Mouse (Mus musculus): ENCODE results near the gene Zfp704. TPM values are rescaled to one million over a fixed set of nuclear protein-coding genes. Genes with fewer than 3 reads are reported as not detected.

Zfp704 gene
- polyA plus RNA-seq, 1 experiment from 2014 or later = 7.9 TPM

GRCm38 (mm10) chr3:9556137-9556536 lies 53.7 kb downstream of the Zfp704 start:
- no peak overlapping the region for H3K4me2 ChIP-seq (ENCODE audit: low read length)
- H3K4me3 ChIP-seq (replicated peaks; ENCODE audit: low read depth, low read length) = no peak overlapping the region
- H3K9ac ChIP-seq (ENCODE audit: low read depth, low read length) = no peak overlapping the region
- no peak overlapping the region for H3K27ac ChIP-seq
- DNase-seq (ENCODE audit: low spot score) (no peak), ATAC-seq (replicated peaks; ENCODE audit: low FRiP score, low read depth) (no peak)
- no peaks in the 10 kb centered on the region for H3K9me3 ChIP-seq (replicated peaks; ENCODE audit: low read length)
- 30% methylated on average over 5 of the region's 5 CpGs for WGBS
- no peaks in the 10 kb centered on the region for H3K36me3 ChIP-seq (ENCODE audit: insufficient read depth, low read length)
- H3K27me3 ChIP-seq (ENCODE audit: insufficient read depth, low read length) = no peaks in the 10 kb centered on the region
- H3K4me1 ChIP-seq (replicated peaks; ENCODE audit: insufficient read depth, low read length) = peaks cover 10% of the 10 kb centered on the region; the same call in 1 of the 2 replicates
- no peak for TF ChIP-seq CTCF (IDR thresholded peaks at IDR 0.05; ENCODE audit: low read depth)

- H3K27ac ChIP-seq = no peak overlapping the region
- TF ChIP-seq CTCF (IDR thresholded peaks at IDR 0.05; ENCODE audit: low read depth) = no peak
- no peaks in the 10 kb centered on the region for H3K36me3 ChIP-seq (ENCODE audit: insufficient read depth, low read length)
- no peak for ATAC-seq (replicated peaks; ENCODE audit: low FRiP score, low read depth)
- no peaks in the 10 kb centered on the region for H3K9me3 ChIP-seq (replicated peaks; ENCODE audit: low read length)
- no peak overlapping the region for H3K4me3 ChIP-seq (replicated peaks; ENCODE audit: low read depth, low read length)
- H3K27me3 ChIP-seq (ENCODE audit: insufficient read depth, low read length) = no peaks in the 10 kb centered on the region
- H3K4me2 ChIP-seq (ENCODE audit: low read length) = no peak overlapping the region
- DNase-seq (ENCODE audit: low spot score) = no peak
- H3K9ac ChIP-seq (ENCODE audit: low read depth, low read length) = no peak overlapping the region
- WGBS = 92% methylated on average over 6 of the region's 6 CpGs
- H3K4me1 ChIP-seq (replicated peaks; ENCODE audit: insufficient read depth, low read length) = peaks cover 10% of the 10 kb centered on the region; the same call in 1 of the 2 replicates
Observed at GRCm38 (mm10) chr3:9554916-9555315, 55.0 kb downstream of the Zfp704 start.

- Histone ChIP-seq H3K27me3 (ENCODE audit: insufficient read depth, low read length) (no peaks in the 10 kb centered on the region), H3K36me3 (ENCODE audit: insufficient read depth, low read length) (no peaks in the 10 kb centered on the region), H3K9ac (ENCODE audit: low read depth, low read length) (no peak overlapping the region), H3K4me3 (replicated peaks; ENCODE audit: low read depth, low read length) (no peak overlapping the region), H3K4me2 (ENCODE audit: low read length) (no peak overlapping the region), H3K9me3 (replicated peaks; ENCODE audit: low read length) (no peaks in the 10 kb centered on the region), H3K27ac (no peak overlapping the region; the same call in 1 of the 2 replicates), H3K4me1 (replicated peaks; ENCODE audit: insufficient read depth, low read length) (peaks cover 21% of the 10 kb centered on the region)
- ATAC-seq (replicated peaks; ENCODE audit: low FRiP score, low read depth) (peak; percentile 77), DNase-seq (ENCODE audit: low spot score) (peak; percentile 82)
- no peak for TF ChIP-seq CTCF (IDR thresholded peaks at IDR 0.05; ENCODE audit: low read depth)
- 31% methylated on average over 8 of the region's 8 CpGs for WGBS
Observed at GRCm38 (mm10) chr3:9552332-9552731, 57.6 kb downstream of the Zfp704 start.

GRCm38 (mm10) chr3:9550930-9551329 lies 59.0 kb downstream of the Zfp704 start:
- no peak overlapping the region for H3K27ac ChIP-seq
- no peak for DNase-seq (ENCODE audit: low spot score)

GRCm38 (mm10) chr3:9549815-9550214 lies 60.1 kb downstream of the Zfp704 start:
- ATAC-seq (replicated peaks; ENCODE audit: low FRiP score, low read depth) (no peak), DNase-seq (ENCODE audit: low spot score) (no peak)
- H3K4me2 ChIP-seq (ENCODE audit: low read length) = no peak overlapping the region
- whole genome bisulfite sequencing = 71% methylated on average over 5 of the region's 5 CpGs
- H3K4me3 ChIP-seq (replicated peaks; ENCODE audit: low read depth, low read length) = no peak overlapping the region
- H3K36me3 ChIP-seq (ENCODE audit: insufficient read depth, low read length) = no peaks in the 10 kb centered on the region
- H3K27me3 ChIP-seq (ENCODE audit: insufficient read depth, low read length) = no peaks in the 10 kb centered on the region
- peaks cover 30% of the 10 kb centered on the region for H3K4me1 ChIP-seq (replicated peaks; ENCODE audit: insufficient read depth, low read length)
- no peak overlapping the region for H3K27ac ChIP-seq
- no peak for TF ChIP-seq CTCF (IDR thresholded peaks at IDR 0.05; ENCODE audit: low read depth)
- no peak overlapping the region for H3K9ac ChIP-seq (ENCODE audit: low read depth, low read length)
- no peaks in the 10 kb centered on the region for H3K9me3 ChIP-seq (replicated peaks; ENCODE audit: low read length)

More at GRCm38 (mm10) chr3:9550930-9551329, 59.0 kb downstream of the Zfp704 start:
- Histone ChIP-seq H3K4me2 (ENCODE audit: low read length) (no peak overlapping the region), H3K36me3 (ENCODE audit: insufficient read depth, low read length) (no peaks in the 10 kb centered on the region), H3K9ac (ENCODE audit: low read depth, low read length) (no peak overlapping the region), H3K4me3 (replicated peaks; ENCODE audit: low read depth, low read length) (no peak overlapping the region), H3K27me3 (ENCODE audit: insufficient read depth, low read length) (no peaks in the 10 kb centered on the region), H3K4me1 (replicated peaks; ENCODE audit: insufficient read depth, low read length) (peaks cover 30% of the 10 kb centered on the region), H3K9me3 (replicated peaks; ENCODE audit: low read length) (no peaks in the 10 kb centered on the region)
- TF ChIP-seq CTCF (IDR thresholded peaks at IDR 0.05; ENCODE audit: low read depth) = no peak
- ATAC-seq (replicated peaks; ENCODE audit: low FRiP score, low read depth) = no peak
- WGBS = 48% methylated on average over 1 of the region's 1 CpGs

- DNase-seq (ENCODE audit: low spot score) (no peak), ATAC-seq (replicated peaks; ENCODE audit: low FRiP score, low read depth) (no peak)
- TF ChIP-seq CTCF (IDR thresholded peaks at IDR 0.05; ENCODE audit: low read depth) = no peak
Observed at GRCm38 (mm10) chr3:9548188-9548587, 61.7 kb downstream of the Zfp704 start.

More at GRCm38 (mm10) chr3:9548188-9548587, 61.7 kb downstream of the Zfp704 start:
- H3K36me3 ChIP-seq (ENCODE audit: insufficient read depth, low read length) = no peaks in the 10 kb centered on the region
- no peaks in the 10 kb centered on the region for H3K27me3 ChIP-seq (ENCODE audit: insufficient read depth, low read length)
- no peaks in the 10 kb centered on the region for H3K9me3 ChIP-seq (replicated peaks; ENCODE audit: low read length)
- H3K4me3 ChIP-seq (replicated peaks; ENCODE audit: low read depth, low read length) = no peak overlapping the region
- H3K4me1 ChIP-seq (replicated peaks; ENCODE audit: insufficient read depth, low read length) = peaks cover 30% of the 10 kb centered on the region
- H3K4me2 ChIP-seq (ENCODE audit: low read length) = no peak overlapping the region
- WGBS = 56% methylated on average over 10 of the region's 10 CpGs
- H3K9ac ChIP-seq (ENCODE audit: low read depth, low read length) = no peak overlapping the region
- no peak overlapping the region for H3K27ac ChIP-seq
